In the genomic region with DNA sequence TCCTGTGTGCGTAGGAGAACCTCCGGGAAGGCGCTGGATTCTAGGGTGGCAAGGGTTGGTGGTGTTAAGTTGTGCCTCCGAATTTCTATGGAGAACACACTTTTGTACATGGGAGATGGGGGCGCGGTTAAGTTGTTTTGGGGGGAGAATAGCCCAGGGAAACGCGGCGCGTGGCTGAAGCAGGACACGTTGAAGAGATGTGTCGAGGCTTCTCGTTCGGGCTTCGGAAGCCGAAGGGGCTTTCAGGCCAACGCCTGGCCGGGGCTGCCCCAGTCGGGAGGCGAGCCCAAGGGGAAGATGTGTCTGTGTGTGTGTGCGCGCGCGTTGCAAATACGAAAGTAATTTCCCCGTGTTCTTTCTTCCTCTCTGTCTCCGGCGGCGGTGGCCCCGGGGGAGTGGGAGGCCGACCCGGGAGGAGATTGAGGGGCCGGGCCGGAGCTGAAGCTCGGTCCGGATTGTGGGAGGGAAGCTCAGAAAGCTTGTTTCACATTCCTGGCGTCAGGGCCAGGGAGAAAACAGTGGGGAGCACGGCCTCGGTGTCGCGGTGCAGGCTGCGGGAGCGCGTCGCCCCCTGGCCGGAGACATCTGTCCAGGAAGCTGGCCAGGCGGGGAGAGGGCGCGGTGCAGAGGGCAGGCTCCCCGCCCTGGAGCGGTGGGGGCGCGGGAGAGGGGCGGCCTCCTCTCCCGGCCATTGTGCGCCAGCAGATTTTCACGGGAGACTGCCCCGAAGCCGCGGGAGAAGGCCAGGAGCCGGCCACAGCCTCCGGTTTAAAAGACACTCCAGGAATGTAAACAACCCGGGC, we compare ENCODE assay signal across 9 mouse cellular contexts. TPM values are rescaled to one million over a fixed set of nuclear protein-coding genes. Genes with fewer than 3 reads are reported as not detected.
DNase-seq lines count a peak whose midpoint lies in the region; ATAC-seq and TF ChIP-seq lines count a peak whose summit lies in the region.
"Had no signal": no experiment of that assay in that cellular context is flagged by ENCODE, and none has a peak within 500 bp of the region (broad histone marks: within the 10 kb centered on the region; RNA-seq: fewer than 3 reads in every experiment).

No protein-coding gene starts in this region.

- no peak for ATAC-seq in erythroblast, adult 5-6 weeks (replicated peaks; ENCODE audit: low FRiP score, poor library complexity, severe bottlenecking)
- ATAC-seq in intestine, embryonic 14.5 days (replicated peaks; ENCODE audit: low FRiP score, low TSS enrichment, low read depth), result no peak
- ATAC-seq in liver, embryonic 16.5 days (ENCODE audit: low read depth), result no peak
- no peak for ATAC-seq in neural tube, embryonic 11.5 days (ENCODE audit: insufficient read depth, low FRiP score, low TSS enrichment)

- no peaks in the 10 kb centered on the region for H3K9me3 ChIP-seq in erythroblast, embryonic 14.5 days (ENCODE audit: control insufficient read depth, low read length)
- no peaks in the 10 kb centered on the region for H3K9me3 ChIP-seq in intestine, embryonic 14.5 days (ENCODE audit: control insufficient read depth, low read length)
- H3K9me3 ChIP-seq in liver, embryonic 16.5 days (replicated peaks; ENCODE audit: control insufficient read depth, low read length), result no peaks in the 10 kb centered on the region
- no peaks in the 10 kb centered on the region for H3K9me3 ChIP-seq in neural tube, embryonic 11.5 days (ENCODE audit: control insufficient read depth, low read length)

- no peaks in the 10 kb centered on the region for H3K36me3 ChIP-seq in erythroblast, embryonic 14.5 days (ENCODE audit: control insufficient read depth)
- H3K36me3 ChIP-seq in intestine, embryonic 14.5 days (ENCODE audit: control insufficient read depth, insufficient read depth, low read length), result no peaks in the 10 kb centered on the region
- H3K36me3 ChIP-seq in liver, embryonic 16.5 days (ENCODE audit: control insufficient read depth, insufficient read depth), result no peaks in the 10 kb centered on the region
- no peaks in the 10 kb centered on the region for H3K36me3 ChIP-seq in neural tube, embryonic 11.5 days (ENCODE audit: control insufficient read depth, insufficient read depth, low read length)
- H3K36me3 ChIP-seq: G1E had no signal

- intact Hi-C loops in gastrocnemius, postnatal 36 days (cut with DNase I), result loop anchor here (1.0 to 10.0 kb wide), 7 partner anchors 35 to 955 kb away; no protein-coding TSS in a partner anchor

- under 1% methylated on average over 63 of the region's 63 CpGs for WGBS in cerebellum, adult 2 months
- under 1% methylated on average over 60 of the region's 63 CpGs for WGBS in intestine, embryonic 14.5 days
- WGBS in liver, embryonic 16.5 days (ENCODE audit: insufficient replicate concordance), result under 1% methylated on average over 62 of the region's 63 CpGs
- 0% methylated on average over 57 of the region's 63 CpGs for WGBS in neural tube, embryonic 11.5 days

- peak; percentile 78 to 80 for DNase-seq in cerebellum, adult 2 months
- DNase-seq in gastrocnemius, postnatal 36 days, result peak; percentile 78 to 79
- peak; percentile 80 for DNase-seq in intestine, embryonic 14.5 days (ENCODE audit: low spot score)
- peak; percentile 63 for DNase-seq in neural tube, embryonic 11.5 days (ENCODE audit: low spot score)
- DNase-seq in thymus, postnatal 0 days (ENCODE audit: low spot score), result peak; percentile 61

- peak overlapping the region; percentile 94 for H3K4me2 ChIP-seq in intestine, embryonic 14.5 days (ENCODE audit: low read length)
- H3K4me2 ChIP-seq in liver, embryonic 16.5 days (ENCODE audit: low read depth, low read length), result peak overlapping the region; percentile 75
- peak overlapping the region; percentile 87 for H3K4me2 ChIP-seq in neural tube, embryonic 11.5 days (ENCODE audit: low read depth)

- no peak for TF ChIP-seq POLR2A in cerebellum, adult 2 months (IDR thresholded peaks at IDR 0.05; ENCODE audit: borderline replicate concordance, insufficient read depth, low read length)

- H3K4me3 ChIP-seq in erythroblast, embryonic 14.5 days (replicated peaks), result peak overlapping the region; percentile 71
- H3K4me3 ChIP-seq in cerebellum, adult 2 months (replicated peaks; ENCODE audit: insufficient read depth, low read depth, low read length), result peak overlapping the region; percentile 84
- H3K4me3 ChIP-seq in intestine, embryonic 14.5 days (ENCODE audit: low read depth, low read length), result peak overlapping the region; percentile 94
- H3K4me3 ChIP-seq in liver, embryonic 16.5 days (ENCODE audit: low read depth, low read length), result peak overlapping the region; percentile 77
- H3K4me3 ChIP-seq in neural tube, embryonic 11.5 days (ENCODE audit: low read depth, low read length), result peak overlapping the region; percentile 98

- peak overlapping the region; percentile 96 for H3K9ac ChIP-seq in intestine, embryonic 14.5 days (ENCODE audit: low read length)
- peak overlapping the region; percentile 77 for H3K9ac ChIP-seq in liver, embryonic 16.5 days (ENCODE audit: low read depth, low read length)
- peak overlapping the region; percentile 99 for H3K9ac ChIP-seq in neural tube, embryonic 11.5 days (ENCODE audit: low read length)

- no peak for TF ChIP-seq CTCF in cerebellum, adult 2 months (IDR thresholded peaks at IDR 0.05; ENCODE audit: borderline replicate concordance, insufficient read depth, low read depth, low read length)

- peaks cover 56% of the 10 kb centered on the region for H3K4me1 ChIP-seq in erythroblast, embryonic 14.5 days (ENCODE audit: control insufficient read depth)
- H3K4me1 ChIP-seq in cerebellum, adult 2 months (ENCODE audit: control insufficient read depth, insufficient read depth, low read length), result peaks cover 31% of the 10 kb centered on the region
- H3K4me1 ChIP-seq in intestine, embryonic 14.5 days (replicated peaks; ENCODE audit: control insufficient read depth, insufficient read depth, low read length), result peaks cover 63% of the 10 kb centered on the region
- H3K4me1 ChIP-seq in liver, embryonic 16.5 days (ENCODE audit: control insufficient read depth, low read depth, low read length), result peaks cover 49% of the 10 kb centered on the region
- H3K4me1 ChIP-seq in neural tube, embryonic 11.5 days (ENCODE audit: control insufficient read depth, insufficient read depth, low read length), result peaks cover 53% of the 10 kb centered on the region

- peaks cover 82% of the 10 kb centered on the region for H3K27me3 ChIP-seq in erythroblast, embryonic 14.5 days (ENCODE audit: control insufficient read depth)
- H3K27me3 ChIP-seq in cerebellum, adult 2 months (ENCODE audit: control insufficient read depth, insufficient read depth, low read length), result no peaks in the 10 kb centered on the region
- no peaks in the 10 kb centered on the region for H3K27me3 ChIP-seq in intestine, embryonic 14.5 days (replicated peaks; ENCODE audit: control insufficient read depth, insufficient read depth, low read length)
- H3K27me3 ChIP-seq in liver, embryonic 16.5 days (ENCODE audit: control insufficient read depth, insufficient read depth, low read depth, low read length), result peaks cover 56% of the 10 kb centered on the region
- no peaks in the 10 kb centered on the region for H3K27me3 ChIP-seq in neural tube, embryonic 11.5 days (ENCODE audit: control insufficient read depth, insufficient read depth, low read length)

- H3K27ac ChIP-seq in cerebellum, adult 2 months (ENCODE audit: insufficient read depth, low read length), result peak overlapping the region; percentile 95
- H3K27ac ChIP-seq in intestine, embryonic 14.5 days (ENCODE audit: low read depth), result peak overlapping the region; percentile 100
- peak overlapping the region; percentile 93 for H3K27ac ChIP-seq in liver, embryonic 16.5 days (ENCODE audit: low read length)
- peak overlapping the region; percentile 98 for H3K27ac ChIP-seq in neural tube, embryonic 11.5 days (ENCODE audit: low read depth, low read length)

RNA-seq across cellular contexts. Expression of a gene that starts 1.2 kb away (rescaled TPM):
- polyA plus RNA-seq in erythroblast, embryonic 14.5 days (2012), result 0.68 and 0.75 TPM in 2 replicates
- 20.6 and 25.3 TPM in 2 replicates for total RNA-seq in erythroblast, adult 5-6 weeks (2015; ENCODE audit: low replicate concordance)
- total RNA-seq in erythroblast, adult 5-6 weeks (2017; ENCODE audit: low replicate concordance), result 1.4 and 12.3 TPM in 2 replicates
- polyA plus RNA-seq in cerebellum, adult 2 months (2012; rRNA removed), result 63.7 and 72.5 TPM in 2 replicates
- total RNA-seq in gastrocnemius, postnatal 36 days (2021), result 10 to 100 TPM; 24.3 to 27.2 TPM
- polyA plus RNA-seq in intestine, embryonic 14.5 days (2014; fragmentation: Nextera tagmentation; extraction: Ambion mirVana), result 37.4 and 39.0 TPM in 2 replicates
- 4.1 and 6.1 TPM in 2 replicates for polyA plus RNA-seq in liver, embryonic 16.5 days (2015; fragmentation: Nextera tagmentation; extraction: Ambion mirVana)
- polyA plus RNA-seq in neural tube, embryonic 11.5 days (2014; fragmentation: Nextera tagmentation; extraction: Ambion mirVana), result 57.4 and 60.2 TPM in 2 replicates
- 19.9 and 26.4 TPM in 2 replicates for polyA plus RNA-seq in thymus, postnatal 0 days (2015; fragmentation: Nextera tagmentation; extraction: Ambion mirVana)
